Mouse (Mus musculus): ENCODE measurements around the gene Arhgdig. TPM values are rescaled to one million over a fixed set of nuclear protein-coding genes. Genes with fewer than 3 reads are reported as not detected.
"Not testable (repeated sequence)": the region's sequence is repeated elsewhere in the genome, so short reads cannot be mapped to it uniquely, and the experiment has no call there.

Gene Arhgdig
- polyA plus RNA-seq, 1 experiment from 2014 or later: 7.2 TPM

GRCm38 (mm10) chr17:26178611-26179010 is 29.0 kb downstream of the Arhgdig start:
- ATAC-seq (ENCODE audit: insufficient number of reproducible peaks, low FRiP score): no peak
- peaks cover 50% of the 10 kb centered on the region for H3K36me3 ChIP-seq
- no peaks in the 10 kb centered on the region for H3K9me3 ChIP-seq (replicated peaks)
- no peak overlapping the region for H3K4me3 ChIP-seq
- no peaks in the 10 kb centered on the region for H3K27me3 ChIP-seq (replicated peaks)
- no peak overlapping the region for H3K4me2 ChIP-seq
- no peak overlapping the region for H3K9ac ChIP-seq
- no peak overlapping the region for H3K27ac ChIP-seq (ENCODE audit: poor library complexity, severe bottlenecking)
- no peaks in the 10 kb centered on the region for H3K4me1 ChIP-seq (replicated peaks)

DNA sequence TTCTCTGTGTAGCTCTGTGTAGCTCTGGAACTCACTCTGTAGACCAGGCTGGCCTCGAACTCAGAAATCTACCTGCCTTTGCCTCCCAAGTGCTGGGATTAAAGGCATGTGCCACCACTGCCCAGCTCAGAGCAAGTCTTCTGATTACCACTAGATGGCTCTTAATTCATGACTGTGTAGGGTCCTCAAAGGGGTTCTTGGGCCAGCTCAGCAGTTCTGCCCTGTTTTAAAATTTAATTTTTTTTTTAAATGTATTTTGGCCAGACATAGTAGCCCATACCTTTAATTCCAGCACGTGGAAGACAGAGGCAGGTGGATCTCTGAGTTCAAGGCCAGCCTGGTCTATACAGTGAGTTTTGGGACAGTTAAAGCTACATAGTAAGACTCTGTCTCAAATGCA is 32.3 kb downstream of the Arhgdig start:
- not testable (repeated sequence) for H3K4me3 ChIP-seq
- peaks cover 37% of the 10 kb centered on the region for H3K36me3 ChIP-seq
- 82% methylated on average over 2 of the region's 2 CpGs for WGBS

GRCm38 (mm10) chr17:26168039-26168438 is 39.5 kb downstream of the Arhgdig start:
- Histone ChIP-seq H3K4me2 (no peak overlapping the region), H3K27ac (ENCODE audit: poor library complexity, severe bottlenecking) (no peak overlapping the region), H3K36me3 (0 out of 2 replicates have a peak, but pooled peaks cover 2% of the 10 kb centered on the region), H3K9me3 (replicated peaks) (no peaks in the 10 kb centered on the region), H3K4me1 (replicated peaks) (no peaks in the 10 kb centered on the region; the same call in none of the 2 replicates), H3K4me3 (no peak overlapping the region), H3K9ac (no peak overlapping the region), H3K27me3 (replicated peaks) (no peaks in the 10 kb centered on the region)
- WGBS: 85% methylated on average over 2 of the region's 2 CpGs
- no peak for ATAC-seq (ENCODE audit: insufficient number of reproducible peaks, low FRiP score)

More for the DNA sequence above, 32.3 kb downstream of the Arhgdig start:
- H3K9ac ChIP-seq; H3K27me3 ChIP-seq (replicated peaks); H3K9me3 ChIP-seq (replicated peaks); H3K4me2 ChIP-seq; H3K4me1 ChIP-seq (replicated peaks); ATAC-seq (ENCODE audit: insufficient number of reproducible peaks, low FRiP score); H3K27ac ChIP-seq (ENCODE audit: poor library complexity, severe bottlenecking): not testable (repeated sequence)

GRCm38 (mm10) chr17:26162736-26163135 is 44.9 kb downstream of the Arhgdig start:
- H3K27ac ChIP-seq (ENCODE audit: poor library complexity, severe bottlenecking): no peak overlapping the region
- no peaks in the 10 kb centered on the region for H3K27me3 ChIP-seq (replicated peaks)
- no peak for ATAC-seq (ENCODE audit: insufficient number of reproducible peaks, low FRiP score)
- H3K4me3 ChIP-seq: no peak overlapping the region
- H3K36me3 ChIP-seq: no peaks in the 10 kb centered on the region
- 89% methylated on average over 1 of the region's 1 CpGs for WGBS
- H3K9me3 ChIP-seq (replicated peaks): no peaks in the 10 kb centered on the region
- peaks cover 4% of the 10 kb centered on the region for H3K4me1 ChIP-seq (replicated peaks)
- no peak overlapping the region for H3K4me2 ChIP-seq
- no peak overlapping the region for H3K9ac ChIP-seq

GRCm38 (mm10) chr17:26151886-26152630 is 55.5 kb downstream of the Arhgdig start:
- Histone ChIP-seq H3K27me3 (replicated peaks) (no peaks in the 10 kb centered on the region), H3K27ac (ENCODE audit: poor library complexity, severe bottlenecking) (no peak overlapping the region), H3K9ac (no peak overlapping the region), H3K4me3 (no peak overlapping the region), H3K4me2 (no peak overlapping the region), H3K36me3 (peaks cover 64% of the 10 kb centered on the region), H3K4me1 (replicated peaks) (no peaks in the 10 kb centered on the region), H3K9me3 (replicated peaks) (0 out of 2 replicates have a peak, but pooled peaks cover 2% of the 10 kb centered on the region)
- no peak for ATAC-seq (ENCODE audit: insufficient number of reproducible peaks, low FRiP score)
- 92% methylated on average over 2 of the region's 2 CpGs for WGBS

Other genes with a start within 250 kb of the Arhgdig start
- 16.9 and 18.0 TPM in 2 replicates for gene Capn15, start 222.0 kb downstream of the Arhgdig start, polyA plus RNA-seq (2016; fragmentation: Nextera tagmentation; extraction: Ambion mirVana)
- 15.4 and 15.5 TPM in 2 replicates for gene Rab11fip3, start 138.2 kb downstream of the Arhgdig start, polyA plus RNA-seq (2016; fragmentation: Nextera tagmentation; extraction: Ambion mirVana)
- 33.4 and 37.1 TPM in 2 replicates for gene Decr2, start 117.4 kb downstream of the Arhgdig start, polyA plus RNA-seq (2016; fragmentation: Nextera tagmentation; extraction: Ambion mirVana)
- 65.9 and 69.0 TPM in 2 replicates for gene Nme4, start 112.2 kb downstream of the Arhgdig start, polyA plus RNA-seq (2016; fragmentation: Nextera tagmentation; extraction: Ambion mirVana)
- 1.2 TPM in 2 replicates for gene Tmem8, start 94.5 kb downstream of the Arhgdig start, polyA plus RNA-seq (2016; fragmentation: Nextera tagmentation; extraction: Ambion mirVana)
- 199 and 201 TPM in 2 replicates for gene Mrpl28, start 84.3 kb downstream of the Arhgdig start, polyA plus RNA-seq (2016; fragmentation: Nextera tagmentation; extraction: Ambion mirVana)
- gene Axin1, start 69.1 kb downstream of the Arhgdig start, polyA plus RNA-seq (2016; fragmentation: Nextera tagmentation; extraction: Ambion mirVana): 11.4 and 11.7 TPM in 2 replicates
- gene Pdia2, start 8.7 kb downstream of the Arhgdig start, polyA plus RNA-seq (2016; fragmentation: Nextera tagmentation; extraction: Ambion mirVana): 0.45 and 1.0 TPM in 2 replicates
- 5.6 and 7.0 TPM in 2 replicates for gene Rgs11, start 4.8 kb downstream of the Arhgdig start, polyA plus RNA-seq (2016; fragmentation: Nextera tagmentation; extraction: Ambion mirVana)
- gene Fam234a, start 36.5 kb upstream of the Arhgdig start, polyA plus RNA-seq (2016; fragmentation: Nextera tagmentation; extraction: Ambion mirVana): 46.1 TPM in 2 replicates
- 72.3 and 77.0 TPM in 2 replicates for gene Luc7l, start 45.1 kb upstream of the Arhgdig start, polyA plus RNA-seq (2016; fragmentation: Nextera tagmentation; extraction: Ambion mirVana)
- 2.2 and 2.4 TPM in 2 replicates for gene Neurl1b, start 207.0 kb upstream of the Arhgdig start, polyA plus RNA-seq (2016; fragmentation: Nextera tagmentation; extraction: Ambion mirVana)

Measured in heart, embryonic 12.5 days (tissue).